Comparison of ENCODE assay signal across 8 mouse cellular contexts in the genomic region with DNA sequence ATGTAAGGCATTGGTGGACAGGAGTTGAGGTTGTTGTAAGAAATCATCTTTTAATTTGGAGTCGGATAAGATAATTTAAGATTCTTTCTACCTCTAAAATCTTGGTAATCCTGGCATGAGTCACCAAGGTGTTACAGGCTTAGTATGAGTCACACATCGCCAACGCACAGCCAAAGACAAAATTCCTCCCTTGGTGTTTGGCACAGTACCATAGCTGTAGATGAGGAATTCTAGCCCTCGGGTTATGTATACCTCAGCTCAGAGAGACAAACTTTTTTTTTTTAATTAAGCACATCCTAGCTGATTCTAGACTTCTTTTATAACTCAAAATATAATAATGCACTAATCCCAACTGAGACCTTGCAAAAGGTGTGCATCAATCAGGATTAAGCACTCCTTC. TPM values are rescaled to one million over a fixed set of nuclear protein-coding genes. Genes with fewer than 3 reads are reported as not detected.
DNase-seq lines count a peak whose midpoint lies in the region; ATAC-seq and TF ChIP-seq lines count a peak whose summit lies in the region.

No protein-coding gene starts in this region.

- H3K27ac ChIP-seq in hindbrain, embryonic 13.5 days: peak overlapping the region; percentile 85
- peak overlapping the region; percentile 91; the same call in 1 of the 2 replicates for H3K27ac ChIP-seq in lung, postnatal 0 days (ENCODE audit: low read length)

- H3K27me3 ChIP-seq in hindbrain, embryonic 13.5 days: no peaks in the 10 kb centered on the region
- no peaks in the 10 kb centered on the region for H3K27me3 ChIP-seq in lung, postnatal 0 days (replicated peaks; ENCODE audit: insufficient read depth, low read length)

- no peak for TF ChIP-seq EP300 in lung, postnatal 0 days (IDR thresholded peaks at IDR 0.05)

- peak overlapping the region; percentile 82 for H3K9ac ChIP-seq in hindbrain, embryonic 13.5 days
- peak overlapping the region; percentile 63; the same call in 1 of the 2 replicates for H3K9ac ChIP-seq in lung, postnatal 0 days (replicated peaks; ENCODE audit: low read depth)

- peak; percentile 46 to 86 for DNase-seq in frontal cortex, adult 2 months (ENCODE audit: extremely low spot score in 1 of 2, low spot score in 1 of 2)
- DNase-seq in frontal cortex, postnatal 10 days (ENCODE audit: low spot score in 2 of 2): no peak
- DNase-seq in right cerebral cortex, postnatal 25 days: peak; percentile 28
- DNase-seq in right cerebral cortex, postnatal 14 days: no peak
- DNase-seq in lung, postnatal 0 days (ENCODE audit: low spot score): peak; percentile 53
- DNase-seq in ovary, adult 18-20 months (ENCODE audit: low spot score): no peak
- DNase-seq in thymus, postnatal 36 days: no peak

- peaks cover 21% of the 10 kb centered on the region for H3K4me1 ChIP-seq in hindbrain, embryonic 13.5 days (replicated peaks)
- no peaks in the 10 kb centered on the region; the same call in 1 of the 2 replicates for H3K4me1 ChIP-seq in lung, postnatal 0 days (ENCODE audit: insufficient read depth, low read depth, low read length)

- peak overlapping the region; percentile 72 for H3K4me2 ChIP-seq in hindbrain, embryonic 13.5 days
- H3K4me2 ChIP-seq in lung, postnatal 0 days (replicated peaks; ENCODE audit: low read depth, low read length): peak overlapping the region; percentile 96

- TF ChIP-seq CTCF in lung, postnatal 0 days (IDR thresholded peaks at IDR 0.05): no peak

- ATAC-seq in hindbrain, embryonic 13.5 days (ENCODE audit: low FRiP score): no peak
- no peak for ATAC-seq in lung, postnatal 0 days

- peak overlapping the region; percentile 70 for H3K4me3 ChIP-seq in hindbrain, embryonic 13.5 days
- H3K4me3 ChIP-seq in lung, postnatal 0 days (ENCODE audit: low read depth, low read length): peak overlapping the region; percentile 65

- H3K36me3 ChIP-seq in hindbrain, embryonic 13.5 days: no peaks in the 10 kb centered on the region
- H3K36me3 ChIP-seq in lung, postnatal 0 days (ENCODE audit: insufficient read depth, low read length): no peaks in the 10 kb centered on the region

- H3K9me3 ChIP-seq in hindbrain, embryonic 13.5 days: no peaks in the 10 kb centered on the region
- no peaks in the 10 kb centered on the region for H3K9me3 ChIP-seq in lung, postnatal 0 days (ENCODE audit: low read length)

- WGBS in hindbrain, embryonic 13.5 days: 49% methylated on average over 4 of the region's 4 CpGs
- 31% methylated on average over 4 of the region's 4 CpGs for WGBS in lung, postnatal 0 days

RNA-seq across cellular contexts. Expression of a gene that starts 1.0 kb away (rescaled TPM):
- 21.6 and 23.9 TPM in 2 replicates for polyA plus RNA-seq in frontal cortex, adult 2 months (2012; rRNA removed)
- 16.9 and 19.4 TPM in 2 replicates for polyA plus RNA-seq in hindbrain, embryonic 13.5 days (2015; fragmentation: Nextera tagmentation; extraction: Ambion mirVana)
- polyA plus RNA-seq in lung, postnatal 0 days (2015; fragmentation: Nextera tagmentation; extraction: Ambion mirVana): 15.2 and 16.1 TPM in 2 replicates

Comparison
In these comparisons a context has a peak if more than half of its experiments do, and no peak if none do; other contexts are left out.
1. DNase-seq: peak in frontal cortex, adult 2 months (2 of 2), right cerebral cortex, postnatal 25 days (single experiment) and lung, postnatal 0 days (single experiment); none in frontal cortex, postnatal 10 days (0 of 2), right cerebral cortex, postnatal 14 days (single experiment), ovary, adult 18-20 months (single experiment) and thymus, postnatal 36 days (0 of 2).